Mouse (Mus musculus) erythroblast, embryonic 14.5 days (primary cell): ENCODE data around the gene Accsl.

Experiments
- GATA1 ChIP-seq: IDR thresholded peaks from 2 replicates; pipeline ENCODE4 v1.6.1; 2012; ENCODE audit warnings: low read length, inconsistent platforms, mixed read lengths
- TAL1 ChIP-seq: IDR thresholded peaks from 3 replicates; pipeline ENCODE4 v1.6.1; 2012; ENCODE audit warnings: low read length, inconsistent platforms, mixed read lengths

DNA sequence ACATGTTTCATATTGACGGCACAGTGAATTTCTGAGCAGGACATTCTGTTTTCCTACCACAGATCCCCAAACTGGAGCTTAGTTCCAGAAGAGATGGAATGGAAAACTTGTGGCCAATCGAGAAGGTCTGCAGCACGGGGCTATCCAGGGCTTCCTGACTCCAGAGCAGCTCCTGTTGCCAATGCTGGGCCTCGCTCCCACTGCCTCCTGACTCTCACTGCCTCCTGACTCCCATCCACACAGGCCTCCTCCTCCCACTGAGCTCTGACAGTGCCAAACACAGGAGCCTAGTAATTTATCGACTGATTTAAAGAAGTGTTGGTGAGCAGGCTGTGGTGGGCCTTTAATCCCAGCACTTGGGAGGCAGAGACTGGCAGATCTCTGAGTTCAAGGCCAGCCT is 60.9 kb downstream of the Accsl start:
- TF ChIP-seq GATA1 (no peak), TAL1 (no peak)
